Mouse (Mus musculus) E14TG2a.4 (cell line): ENCODE measurements around the gene Gm28710.

ENCODE experiments used
- H3K27me3 ChIP-seq: 2 replicates; pipeline ENCODE4 v1.6.1; 2014; ENCODE audit warnings: low read length, control low read depth; ENCODE audit not compliant: insufficient read depth
- H3K36me3 ChIP-seq: 2 replicates; pipeline ENCODE4 v1.6.1; 2014; ENCODE audit warnings: low read length, control low read depth; ENCODE audit not compliant: insufficient read depth
- H3K4me1 ChIP-seq: replicated peaks from 2 replicates; pipeline ENCODE4 v1.6.1; 2014; ENCODE audit warnings: low read depth, low read length, control low read depth
- H3K4me3 ChIP-seq: replicated peaks from 2 replicates; pipeline ENCODE4 v1.5.1; 2014; ENCODE audit warnings: mild to moderate bottlenecking, low read length
- H3K9me3 ChIP-seq: 2 replicates; pipeline ENCODE4 v1.6.1; 2014; ENCODE audit warnings: low read length, control low read depth
- CTCF ChIP-seq: conservative IDR thresholded peaks from 2 replicates; pipeline ENCODE4 v1.5.1; 2014; ENCODE audit warnings: low read length
- NANOG ChIP-seq: IDR thresholded peaks from 2 replicates; pipeline ENCODE4 v1.6.1; 2014; ENCODE audit warnings: borderline replicate concordance, low read length, mixed read lengths
- POU5F1 ChIP-seq: IDR thresholded peaks from 2 replicates; pipeline ENCODE4 v1.6.1; 2014; ENCODE audit warnings: low read length, borderline replicate concordance

Gene Gm28710

GRCm38 (mm10) chr5:16919791-16920190 lies 128.2 kb downstream of the Gm28710 start:
- Histone ChIP-seq H3K4me1 (no peaks in the 10 kb centered on the region), H3K9me3 (peaks cover 17% of the 10 kb centered on the region), H3K27me3 (no peaks in the 10 kb centered on the region), H3K4me3 (no peak overlapping the region), H3K36me3 (no peaks in the 10 kb centered on the region)
- TF ChIP-seq POU5F1: no peak
- TF ChIP-seq CTCF: no peak
- no peak for TF ChIP-seq NANOG

- Histone ChIP-seq H3K36me3 (no peaks in the 10 kb centered on the region), H3K4me3 (no peak overlapping the region), H3K9me3 (peaks cover 17% of the 10 kb centered on the region), H3K27me3 (no peaks in the 10 kb centered on the region), H3K4me1 (no peaks in the 10 kb centered on the region)
- no peak for TF ChIP-seq NANOG
- TF ChIP-seq CTCF: no peak
- TF ChIP-seq POU5F1: no peak
Measured at GRCm38 (mm10) chr5:16922473-16922872, 130.9 kb downstream of the Gm28710 start.
